Mouse (Mus musculus) stomach, embryonic 16.5 days (tissue): Measurements from ENCODE around the gene Fbxl3. TPM values are rescaled to one million over a fixed set of nuclear protein-coding genes. Genes with fewer than 3 reads are reported as not detected.

Experiments
- ATAC-seq: fragments of 200-750 bp; cut with Nextera tagmentation; 2 replicates; pipeline ENCODE4 v1.8.0; 2017; ENCODE audit warnings: moderate number of reproducible peaks, moderate TSS enrichment; ENCODE audit not compliant: insufficient read depth, low FRiP score
- H3K27ac ChIP-seq: fragments of 300-500 bp; sonication (generic); 2 replicates; pipeline ENCODE4 v1.5.1; 2014; ENCODE audit warnings: low read length
- H3K27me3 ChIP-seq: fragments of 300-500 bp; sonication (generic); 2 replicates; pipeline ENCODE4 v1.6.1; 2014; ENCODE audit warnings: low read length, control low read depth, mixed read lengths; ENCODE audit not compliant: control insufficient read depth, insufficient read depth
- H3K36me3 ChIP-seq: fragments of 300-500 bp; sonication (generic); 2 replicates; pipeline ENCODE4 v1.6.1; 2014; ENCODE audit warnings: low read length; ENCODE audit not compliant: control insufficient read depth, insufficient read depth
- H3K4me1 ChIP-seq: fragments of 300-500 bp; sonication (generic); 2 replicates; pipeline ENCODE4 v1.6.1; 2014; ENCODE audit warnings: low read length, control low read depth, mixed read lengths; ENCODE audit not compliant: control insufficient read depth, insufficient read depth
- H3K4me2 ChIP-seq: fragments of 300-500 bp; sonication (generic); 2 replicates; pipeline ENCODE4 v1.6.1; 2014; ENCODE audit warnings: low read depth, low read length, mixed read lengths
- H3K4me3 ChIP-seq: fragments of 300-500 bp; sonication (generic); replicated peaks from 2 replicates; pipeline ENCODE4 v1.5.1; 2014; ENCODE audit warnings: mild to moderate bottlenecking, low read length
- H3K9ac ChIP-seq: fragments of 300-500 bp; sonication (generic); 2 replicates; pipeline ENCODE4 v1.6.1; 2014; ENCODE audit warnings: low read length
- H3K9me3 ChIP-seq: fragments of 300-500 bp; sonication (generic); replicated peaks from 2 replicates; pipeline ENCODE4 v1.6.1; 2016; ENCODE audit warnings: low read length, control low read depth; ENCODE audit not compliant: control insufficient read depth
- WGBS: fragments of 180-500 bp; shearing (Covaris S2); extraction: QIAGEN DNeasy Blood & Tissue Kit; methylation state at CpG from one replicate; pipeline ENCODE4 v1.1.7; 2014; 5-methylcytosine and 5-hydroxymethylcytosine counted together
- polyA plus RNA-seq: library from polyadenylated mRNA; unstranded; fragments of >200 nt; fragmentation: Nextera tagmentation; extraction: Ambion mirVana; gene quantifications from 2 replicates; pipeline ENCODE4 v1.2.1, GENCODE M21; 2015

The Fbxl3 gene
- polyA plus RNA-seq, 1 experiment from 2014 or later = 22.1 TPM

DNA sequence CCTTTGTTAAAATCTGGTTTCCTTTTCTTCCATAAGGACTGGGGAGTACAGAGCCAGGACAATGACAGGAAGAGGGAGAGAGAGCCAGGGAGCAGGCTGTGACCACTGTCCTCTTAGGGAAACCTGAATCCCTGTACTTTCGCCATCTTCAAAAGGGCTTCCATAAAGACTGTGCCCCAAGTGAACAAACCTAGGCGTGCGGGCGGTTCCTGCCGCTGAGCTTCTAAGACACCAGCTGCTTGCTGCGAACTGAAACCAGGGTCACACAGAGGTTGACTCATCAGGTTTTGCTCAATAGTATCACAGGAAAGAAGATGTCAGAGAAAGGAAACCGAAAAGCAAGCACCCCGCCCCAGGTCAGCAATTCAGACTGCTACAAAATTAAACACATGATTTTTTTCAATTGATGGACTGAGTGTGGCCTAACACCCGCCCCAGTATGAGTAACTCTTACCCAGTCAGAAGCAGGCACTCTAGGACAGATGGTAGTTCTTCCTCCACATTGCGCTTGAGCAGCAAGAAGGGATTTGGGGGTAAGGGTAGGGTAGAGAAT is 66.0 kb downstream of the Fbxl3 start:
- ATAC-seq = no peak
- WGBS = 57% methylated on average over 10 of the region's 10 CpGs

More for the DNA sequence above, 66.0 kb downstream of the Fbxl3 start:
- no peaks in the 10 kb centered on the region for H3K9me3 ChIP-seq
- no peak overlapping the region for H3K9ac ChIP-seq
- no peaks in the 10 kb centered on the region for H3K27me3 ChIP-seq
- no peak overlapping the region; the same call in 1 of the 2 replicates for H3K27ac ChIP-seq
- no peak overlapping the region for H3K4me2 ChIP-seq
- H3K4me3 ChIP-seq = no peak overlapping the region
- no peaks in the 10 kb centered on the region for H3K36me3 ChIP-seq
- no peaks in the 10 kb centered on the region; the same call in 1 of the 2 replicates for H3K4me1 ChIP-seq

Other genes starting within 250 kb of the Fbxl3 start
- gene Kctd12, start 116.9 kb downstream of the Fbxl3 start, polyA plus RNA-seq = 14.1 and 18.3 TPM in 2 replicates
- gene Acod1, start 52.6 kb downstream of the Fbxl3 start, polyA plus RNA-seq = 0.08 TPM in 1 of 2 replicates, not detected in the other
- gene Cln5, start 29.4 kb downstream of the Fbxl3 start, polyA plus RNA-seq = 31.7 and 31.9 TPM in 2 replicates
- gene Mycbp2, start 247.2 kb upstream of the Fbxl3 start, polyA plus RNA-seq = 18.2 and 20.1 TPM in 2 replicates